Mouse (Mus musculus) stomach, embryonic 14.5 days (tissue): ENCODE results near the gene Gimap3. TPM values are rescaled to one million over a fixed set of nuclear protein-coding genes. Genes with fewer than 3 reads are reported as not detected.

Experiments
- ATAC-seq: fragments of 200-750 bp; cut with Nextera tagmentation; 2 replicates; pipeline ENCODE4 v1.8.0; 2017; ENCODE audit warnings: low read depth, moderate TSS enrichment; ENCODE audit not compliant: insufficient number of reproducible peaks, insufficient read depth, low FRiP score
- H3K27ac ChIP-seq: fragments of 300-500 bp; sonication (generic); 2 replicates; pipeline ENCODE4 v1.5.1; 2014; ENCODE audit warnings: mild to moderate bottlenecking, low read length, moderate library complexity, mixed read lengths
- H3K27me3 ChIP-seq: fragments of 300-500 bp; sonication (generic); 2 replicates; pipeline ENCODE4 v1.6.1; 2014; ENCODE audit warnings: low read length, control low read depth, mixed read lengths; ENCODE audit not compliant: control insufficient read depth, insufficient read depth
- H3K36me3 ChIP-seq: fragments of 300-500 bp; sonication (generic); 2 replicates; pipeline ENCODE4 v1.6.1; 2014; ENCODE audit warnings: mild to moderate bottlenecking, control low read depth, low read length, moderate library complexity, mixed read lengths; ENCODE audit not compliant: control insufficient read depth, insufficient read depth
- H3K4me1 ChIP-seq: fragments of 300-500 bp; sonication (generic); 2 replicates; pipeline ENCODE4 v1.6.1; 2014; ENCODE audit warnings: low read length, control low read depth, mixed read lengths; ENCODE audit not compliant: control insufficient read depth, insufficient read depth
- H3K4me2 ChIP-seq: fragments of 300-500 bp; sonication (generic); replicated peaks from 2 replicates; pipeline ENCODE4 v1.6.1; 2014; ENCODE audit warnings: low read depth, low read length, control low read depth
- H3K4me3 ChIP-seq: fragments of 300-500 bp; sonication (generic); 2 replicates; pipeline ENCODE4 v1.5.1; 2014; ENCODE audit warnings: low read depth, low read length, control low read depth
- H3K9ac ChIP-seq: fragments of 300-500 bp; sonication (generic); replicated peaks from 2 replicates; pipeline ENCODE4 v1.6.1; 2014; ENCODE audit warnings: low read depth, mild to moderate bottlenecking, control low read depth, low read length, moderate library complexity, mixed read lengths
- H3K9me3 ChIP-seq: fragments of 300-500 bp; sonication (generic); 2 replicates; pipeline ENCODE4 v1.6.1; 2016; ENCODE audit warnings: low read depth, low read length, control low read depth; ENCODE audit not compliant: control insufficient read depth
- WGBS: fragments of 180-500 bp; shearing (Covaris S2); extraction: QIAGEN DNeasy Blood & Tissue Kit; methylation state at CpG from one replicate; pipeline ENCODE4 v1.1.7; 2014; 5-methylcytosine and 5-hydroxymethylcytosine counted together
- polyA plus RNA-seq: library from polyadenylated mRNA; unstranded; fragments of >200 nt; fragmentation: Nextera tagmentation; extraction: Ambion mirVana; gene quantifications from 2 replicates; pipeline ENCODE4 v1.2.1, GENCODE M21; 2014

Gene Gimap3
- polyA plus RNA-seq, 1 experiment from 2014 or later = not detected

- ATAC-seq = peak; percentile 61; the same call in 1 of the 2 replicates
- H3K27ac ChIP-seq = no peak overlapping the region
- H3K36me3 ChIP-seq = no peaks in the 10 kb centered on the region
- no peaks in the 10 kb centered on the region for H3K9me3 ChIP-seq
- no peaks in the 10 kb centered on the region for H3K27me3 ChIP-seq
- 0 out of 2 replicates have a peak, but pooled peaks cover 9% of the 10 kb centered on the region for H3K4me1 ChIP-seq
- H3K9ac ChIP-seq = no peak overlapping the region
- no peak overlapping the region for H3K4me2 ChIP-seq
- WGBS = 0% methylated on average over 1 of the region's 1 CpGs
- no peak overlapping the region for H3K4me3 ChIP-seq
Measured at GRCm38 (mm10) chr6:48725476-48725875, 45.2 kb downstream of the Gimap3 start.

DNA sequence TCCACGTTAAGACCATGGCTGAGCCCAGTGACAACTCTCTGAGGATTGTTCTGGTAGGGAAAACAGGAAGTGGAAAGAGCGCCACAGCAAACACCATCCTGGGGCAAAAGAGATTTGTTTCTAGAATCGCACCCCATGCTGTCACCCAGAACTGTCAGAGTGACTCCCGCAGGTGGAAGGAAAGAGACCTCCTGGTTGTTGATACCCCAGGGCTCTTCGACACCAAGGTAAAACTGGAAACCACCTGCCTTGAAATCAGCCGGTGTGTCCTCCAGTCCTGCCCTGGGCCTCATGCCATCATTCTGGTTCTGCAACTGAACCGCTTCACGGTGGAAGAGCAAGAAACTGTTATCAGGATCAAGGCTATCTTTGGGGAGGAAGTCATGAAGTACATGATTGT is 47.2 kb downstream of the Gimap3 start:
- H3K27ac ChIP-seq = no peak overlapping the region
- no peak overlapping the region for H3K4me2 ChIP-seq
- no peaks in the 10 kb centered on the region for H3K27me3 ChIP-seq
- no peak overlapping the region for H3K9ac ChIP-seq
- WGBS = 86% methylated on average over 8 of the region's 8 CpGs
- 0 out of 2 replicates have a peak, but pooled peaks cover 9% of the 10 kb centered on the region for H3K4me1 ChIP-seq
- H3K4me3 ChIP-seq = no peak overlapping the region
- H3K9me3 ChIP-seq = no peaks in the 10 kb centered on the region
- no peak for ATAC-seq
- no peaks in the 10 kb centered on the region for H3K36me3 ChIP-seq

- Histone ChIP-seq H3K9ac (no peak overlapping the region), H3K36me3 (no peaks in the 10 kb centered on the region), H3K9me3 (no peaks in the 10 kb centered on the region), H3K4me3 (no peak overlapping the region), H3K27ac (no peak overlapping the region), H3K27me3 (no peaks in the 10 kb centered on the region), H3K4me1 (0 out of 2 replicates have a peak, but pooled peaks cover 2% of the 10 kb centered on the region), H3K4me2 (no peak overlapping the region)
- no peak for ATAC-seq
- 80% methylated on average over 4 of the region's 4 CpGs for WGBS
Measured at GRCm38 (mm10) chr6:48720326-48720725, 50.3 kb downstream of the Gimap3 start.

DNA sequence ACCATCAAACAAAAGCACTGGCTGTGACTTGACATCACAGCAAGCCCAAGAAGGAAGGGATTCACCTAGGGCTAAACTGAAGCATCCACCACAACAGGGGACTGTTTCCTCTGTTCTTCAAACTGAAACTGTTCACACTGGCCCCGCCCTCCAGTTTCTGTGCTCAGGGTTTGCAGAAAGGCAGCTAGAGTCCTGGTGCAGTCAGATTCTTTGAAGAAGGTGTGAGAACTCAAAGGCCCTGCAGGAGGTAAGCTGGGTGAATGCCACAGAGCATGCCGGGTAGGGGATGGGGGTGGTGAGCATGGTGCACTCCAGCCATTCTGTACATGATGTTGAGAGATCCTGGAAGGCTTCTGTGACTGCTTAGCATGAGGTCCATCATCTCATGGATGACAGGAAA is 52.2 kb downstream of the Gimap3 start, which contains the start of the genes Gm28053 and Gimap7:
Gene Gm28053 (plus strand): TSS at position 153 of the 400 bp plus-strand sequence.
Gene Gimap7 (plus strand): TSS at position 167 of the 400 bp plus-strand sequence.
- Histone ChIP-seq H3K9me3 (no peaks in the 10 kb centered on the region), H3K36me3 (no peaks in the 10 kb centered on the region), H3K4me2 (no peak within 1 kb of the TSS), H3K27ac (no peak within 1 kb of the TSS), H3K27me3 (no peaks in the 10 kb centered on the region), H3K9ac (no peak within 1 kb of the TSS), H3K4me3 (no peak within 1 kb of the TSS), H3K4me1 (no peaks in the 10 kb centered on the region)
- 50% methylated on average over 2 of the region's 2 CpGs for WGBS
- no peak for ATAC-seq

Other genes with a start within 250 kb of the Gimap3 start
- 25.7 and 27.5 TPM in 2 replicates for gene Atp6v0e2, start 233.2 kb downstream of the Gimap3 start, polyA plus RNA-seq
- 4.6 and 7.7 TPM in 2 replicates for gene Lrrc61, start 216.1 kb downstream of the Gimap3 start, polyA plus RNA-seq
- gene Rarres2, start 198.1 kb downstream of the Gimap3 start, polyA plus RNA-seq = 88.6 and 91.1 TPM in 2 replicates
- gene Gm45021, start 181.2 kb downstream of the Gimap3 start, polyA plus RNA-seq = not detected in 2 replicates
- gene Repin1, start 177.0 kb downstream of the Gimap3 start, polyA plus RNA-seq = 27.1 and 27.5 TPM in 2 replicates
- not detected in 2 replicates for gene Gm44965, start 176.9 kb downstream of the Gimap3 start, polyA plus RNA-seq
- 6.9 and 7.0 TPM in 2 replicates for gene Zfp775, start 168.8 kb downstream of the Gimap3 start, polyA plus RNA-seq
- gene AI854703, start 144.1 kb downstream of the Gimap3 start, polyA plus RNA-seq = 0.94 and 1.1 TPM in 2 replicates
- gene Gimap8, start 123.6 kb downstream of the Gimap3 start, polyA plus RNA-seq = 0.43 and 0.56 TPM in 2 replicates
- 6.7 and 8.6 TPM in 2 replicates for gene Gimap9, start 94.7 kb downstream of the Gimap3 start, polyA plus RNA-seq
- 17.4 and 17.5 TPM in 2 replicates for gene Gimap4, start 86.3 kb downstream of the Gimap3 start, polyA plus RNA-seq
- gene Gimap6, start 62.6 kb downstream of the Gimap3 start, polyA plus RNA-seq = 20.4 and 21.6 TPM in 2 replicates
- gene Gm28053, start 52.2 kb downstream of the Gimap3 start, polyA plus RNA-seq = 1.9 and 3.8 TPM in 2 replicates
- gene Gimap7, start 52.2 kb downstream of the Gimap3 start, polyA plus RNA-seq = not detected in 2 replicates
- 14.4 and 16.2 TPM in 2 replicates for gene Gimap1, start 31.8 kb downstream of the Gimap3 start, polyA plus RNA-seq
- 5.5 and 8.2 TPM in 2 replicates for gene Gimap5, start 24.7 kb downstream of the Gimap3 start, polyA plus RNA-seq
- 179 and 184 TPM in 2 replicates for gene Tmem176a, start 70.1 kb upstream of the Gimap3 start, polyA plus RNA-seq
- gene Tmem176b, start 70.6 kb upstream of the Gimap3 start, polyA plus RNA-seq = 324 and 329 TPM in 2 replicates
- 0.18 TPM in 1 of 2 replicates, not detected in the other for gene Aoc1, start 102.0 kb upstream of the Gimap3 start, polyA plus RNA-seq
- gene 1600015I10Rik, start 159.0 kb upstream of the Gimap3 start, polyA plus RNA-seq = not detected in 2 replicates
- gene Doxl2, start 204.1 kb upstream of the Gimap3 start, polyA plus RNA-seq = not detected in 2 replicates
- gene Svs1, start 216.0 kb upstream of the Gimap3 start, polyA plus RNA-seq = not detected in 2 replicates